Mouse (Mus musculus) E14TG2a.4 (cell line): ENCODE results near the gene Trank1.

Source experiments
- H3K27me3 ChIP-seq: 2 replicates; pipeline ENCODE4 v1.6.1; 2014; ENCODE audit warnings: low read length, control low read depth; ENCODE audit not compliant: insufficient read depth
- H3K36me3 ChIP-seq: 2 replicates; pipeline ENCODE4 v1.6.1; 2014; ENCODE audit warnings: low read length, control low read depth; ENCODE audit not compliant: insufficient read depth
- H3K4me1 ChIP-seq: replicated peaks from 2 replicates; pipeline ENCODE4 v1.6.1; 2014; ENCODE audit warnings: low read depth, low read length, control low read depth
- H3K4me3 ChIP-seq: replicated peaks from 2 replicates; pipeline ENCODE4 v1.5.1; 2014; ENCODE audit warnings: mild to moderate bottlenecking, low read length
- H3K9me3 ChIP-seq: 2 replicates; pipeline ENCODE4 v1.6.1; 2014; ENCODE audit warnings: low read length, control low read depth
- CTCF ChIP-seq: conservative IDR thresholded peaks from 2 replicates; pipeline ENCODE4 v1.5.1; 2014; ENCODE audit warnings: low read length
- NANOG ChIP-seq: IDR thresholded peaks from 2 replicates; pipeline ENCODE4 v1.6.1; 2014; ENCODE audit warnings: borderline replicate concordance, low read length, mixed read lengths
- POU5F1 ChIP-seq: IDR thresholded peaks from 2 replicates; pipeline ENCODE4 v1.6.1; 2014; ENCODE audit warnings: low read length, borderline replicate concordance

Trank1 gene

DNA sequence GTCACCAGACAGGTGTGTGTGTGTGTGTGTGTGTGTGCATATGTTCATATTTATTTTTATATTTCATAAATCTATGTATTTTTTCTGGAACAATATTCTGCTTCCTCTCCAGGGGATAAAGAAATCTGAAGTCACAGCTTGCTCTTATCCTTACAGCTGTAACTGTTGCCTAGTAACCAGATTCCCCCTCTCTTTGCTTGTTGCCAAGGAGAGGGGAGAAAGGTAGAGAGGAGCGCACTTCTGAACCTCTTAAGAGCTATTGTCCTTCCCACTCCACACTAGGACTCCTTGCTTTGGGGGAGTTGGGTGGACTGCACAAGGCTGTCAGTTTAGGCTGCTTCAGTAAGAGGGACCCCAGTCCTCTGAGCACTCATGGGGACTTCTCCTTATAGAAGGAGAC is 40.1 kb downstream of the Trank1 start:
- no peaks in the 10 kb centered on the region for H3K27me3 ChIP-seq
- no peak overlapping the region for H3K4me3 ChIP-seq
- TF ChIP-seq NANOG (no peak), CTCF (no peak), POU5F1 (no peak)
- no peaks in the 10 kb centered on the region for H3K36me3 ChIP-seq
- no peaks in the 10 kb centered on the region for H3K9me3 ChIP-seq
- H3K4me1 ChIP-seq = no peaks in the 10 kb centered on the region

DNA sequence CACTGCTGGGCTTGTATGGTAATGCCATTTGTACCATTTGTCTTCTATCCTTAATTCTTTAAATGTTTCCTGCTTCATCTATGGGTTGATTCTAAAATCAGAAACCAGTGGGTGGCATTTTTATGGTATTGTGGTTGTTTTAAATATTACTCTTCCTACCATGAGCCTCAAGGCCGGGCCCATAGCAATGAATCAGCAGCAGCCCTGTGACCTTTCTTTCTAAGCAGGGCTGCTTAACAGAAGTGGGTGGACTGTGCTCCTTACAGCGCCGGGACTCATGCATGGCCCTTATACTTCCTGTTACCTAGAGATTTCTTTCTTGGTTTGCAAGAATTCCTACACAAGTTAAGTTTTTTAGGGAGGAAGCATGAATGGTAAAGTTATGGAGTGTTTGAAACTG is 41.1 kb downstream of the Trank1 start:
- no peak overlapping the region for H3K4me3 ChIP-seq
- no peaks in the 10 kb centered on the region for H3K9me3 ChIP-seq
- no peaks in the 10 kb centered on the region for H3K36me3 ChIP-seq
- H3K4me1 ChIP-seq = no peaks in the 10 kb centered on the region
- TF ChIP-seq CTCF = no peak
- TF ChIP-seq NANOG = no peak
- TF ChIP-seq POU5F1 = no peak
- no peaks in the 10 kb centered on the region for H3K27me3 ChIP-seq

DNA sequence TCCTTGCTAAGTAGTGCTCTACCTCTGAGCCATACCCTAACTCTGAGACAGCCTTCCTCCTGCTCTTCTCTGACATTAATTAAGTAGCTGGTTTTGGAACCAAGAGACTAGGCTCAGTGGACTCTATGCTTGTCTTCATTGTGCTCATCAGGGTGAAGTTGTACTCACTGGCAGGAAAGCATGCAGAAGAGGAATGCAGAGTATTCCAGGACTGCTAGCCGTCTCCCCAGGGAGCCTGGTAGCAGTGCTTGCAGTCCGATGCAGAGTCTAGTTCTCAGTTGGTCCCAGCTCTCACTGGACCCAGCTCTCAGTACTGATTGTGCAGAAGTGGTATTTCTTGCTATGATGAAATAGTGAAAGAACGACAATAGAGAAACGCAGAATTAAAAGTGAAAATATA is 43.5 kb downstream of the Trank1 start:
- Histone ChIP-seq H3K4me3 (no peak overlapping the region), H3K27me3 (no peaks in the 10 kb centered on the region), H3K4me1 (no peaks in the 10 kb centered on the region), H3K9me3 (no peaks in the 10 kb centered on the region), H3K36me3 (no peaks in the 10 kb centered on the region)
- TF ChIP-seq POU5F1 (no peak), CTCF (no peak), NANOG (no peak)

DNA sequence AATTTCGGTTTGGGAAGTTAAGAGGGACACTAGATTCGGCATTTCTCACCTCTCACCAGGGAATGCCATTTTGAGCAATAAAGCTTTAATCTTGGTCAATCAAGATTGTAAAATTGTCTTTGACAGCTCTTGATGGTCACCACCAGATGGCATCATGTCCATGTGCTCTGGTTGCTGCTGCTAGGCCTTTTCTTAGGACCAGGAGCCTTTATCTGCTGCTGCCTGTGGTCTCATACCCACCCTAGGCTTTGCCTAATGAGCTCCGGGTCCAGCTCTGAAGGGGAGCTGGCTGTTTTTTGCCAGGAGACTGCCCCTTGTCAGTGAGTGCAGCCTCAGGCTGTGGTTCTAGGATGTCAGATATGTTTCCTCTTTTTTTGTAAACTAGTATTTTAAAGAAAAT is 44.8 kb downstream of the Trank1 start:
- Histone ChIP-seq H3K4me1 (no peaks in the 10 kb centered on the region), H3K27me3 (no peaks in the 10 kb centered on the region), H3K36me3 (no peaks in the 10 kb centered on the region), H3K4me3 (no peak overlapping the region), H3K9me3 (no peaks in the 10 kb centered on the region)
- TF ChIP-seq NANOG (no peak), POU5F1 (no peak), CTCF (no peak)

DNA sequence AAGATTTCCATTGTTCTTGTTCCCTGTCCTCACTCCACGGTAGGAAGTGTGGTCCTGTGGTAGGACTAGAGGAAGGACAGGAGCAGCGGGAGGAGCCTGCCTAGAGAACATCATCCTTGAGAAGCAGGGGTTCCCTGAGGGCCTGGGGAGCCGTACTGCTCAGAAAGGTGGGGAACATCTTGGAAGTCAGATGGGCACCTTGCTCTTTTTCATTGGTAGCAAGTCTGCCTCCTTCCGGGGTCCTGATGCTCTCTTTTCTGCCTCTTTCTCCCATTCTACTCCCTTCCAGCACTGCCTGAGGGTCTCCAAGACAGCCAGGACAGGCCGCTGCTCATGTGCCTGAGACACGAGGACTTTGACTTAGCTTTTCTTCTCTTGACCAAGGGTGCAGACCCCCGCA is 52.1 kb downstream of the Trank1 start:
- no peak for TF ChIP-seq NANOG
- Histone ChIP-seq H3K4me1 (no peaks in the 10 kb centered on the region), H3K9me3 (no peaks in the 10 kb centered on the region), H3K36me3 (no peaks in the 10 kb centered on the region), H3K27me3 (peaks cover 14% of the 10 kb centered on the region), H3K4me3 (no peak overlapping the region)

DNA sequence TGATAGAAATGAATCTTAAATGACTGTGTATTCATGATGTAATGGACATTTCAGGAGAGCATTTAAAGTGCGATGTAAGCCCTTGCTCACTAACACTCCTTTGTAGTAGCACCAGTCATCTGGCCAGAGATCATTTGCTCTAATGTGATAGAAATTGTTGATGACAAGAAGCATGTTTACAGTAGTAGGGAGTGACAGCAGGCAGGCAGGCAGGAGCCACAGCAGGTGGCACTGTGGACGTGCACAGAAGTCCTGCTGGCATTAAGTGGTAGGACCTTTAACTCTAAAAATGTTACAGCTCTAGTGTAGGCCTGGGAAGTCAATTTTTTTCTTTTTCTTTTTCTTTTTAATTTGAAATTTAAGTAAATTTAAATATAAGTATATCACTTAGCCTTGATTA is 56.2 kb downstream of the Trank1 start:
- Histone ChIP-seq H3K36me3 (no peaks in the 10 kb centered on the region), H3K9me3 (no peaks in the 10 kb centered on the region), H3K27me3 (peaks cover 14% of the 10 kb centered on the region), H3K4me3 (no peak overlapping the region), H3K4me1 (no peaks in the 10 kb centered on the region)
- TF ChIP-seq POU5F1 (no peak), CTCF (no peak), NANOG (no peak)

DNA sequence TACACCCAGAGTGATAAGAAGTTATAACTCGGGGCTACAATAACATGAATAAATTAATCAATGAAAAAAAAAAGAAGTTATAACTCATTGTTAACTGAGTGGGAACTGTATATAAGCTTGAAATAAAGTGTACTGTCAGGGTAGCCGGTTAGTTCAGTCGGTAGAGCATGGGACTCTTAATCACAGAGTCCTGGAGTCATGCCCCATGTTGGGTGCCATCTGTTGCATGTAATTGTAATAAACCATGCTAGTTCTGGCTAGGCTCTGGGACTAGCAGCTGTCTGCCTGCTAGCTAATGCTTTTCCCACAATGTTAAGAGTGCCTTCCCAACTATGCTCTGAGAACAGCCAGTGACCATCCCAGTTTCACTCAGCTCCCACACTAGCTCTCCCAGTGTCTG is 60.5 kb downstream of the Trank1 start:
- no peaks in the 10 kb centered on the region for H3K4me1 ChIP-seq
- no peaks in the 10 kb centered on the region for H3K9me3 ChIP-seq
- no peak overlapping the region for H3K4me3 ChIP-seq
- TF ChIP-seq CTCF (no peak), POU5F1 (no peak), NANOG (no peak)
- no peaks in the 10 kb centered on the region; the same call in 1 of the 2 replicates for H3K27me3 ChIP-seq
- no peaks in the 10 kb centered on the region for H3K36me3 ChIP-seq

DNA sequence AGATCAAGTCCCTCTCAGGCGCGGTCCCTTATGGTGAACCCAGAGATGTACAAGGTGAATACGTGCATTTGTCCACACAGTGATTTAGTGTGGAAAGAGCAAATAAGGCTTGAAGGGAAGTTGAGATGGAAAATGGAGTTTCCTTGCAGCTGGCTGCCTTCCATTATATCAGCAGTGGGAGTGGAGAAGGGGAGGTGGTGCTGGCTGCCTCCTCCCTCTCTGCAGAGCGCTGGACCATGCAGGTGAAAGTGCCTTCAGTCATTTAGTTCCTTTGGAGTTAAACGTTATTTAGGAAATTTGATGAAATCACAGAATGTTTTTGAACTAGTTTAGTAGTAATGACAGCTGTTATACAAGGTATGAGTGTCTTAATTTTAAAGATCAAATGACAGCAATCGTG is 66.3 kb downstream of the Trank1 start:
- Histone ChIP-seq H3K36me3 (no peaks in the 10 kb centered on the region), H3K9me3 (no peaks in the 10 kb centered on the region), H3K4me3 (no peak overlapping the region), H3K4me1 (no peaks in the 10 kb centered on the region), H3K27me3 (no peaks in the 10 kb centered on the region; the same call in 1 of the 2 replicates)
- TF ChIP-seq NANOG (no peak), CTCF (no peak), POU5F1 (no peak)

DNA sequence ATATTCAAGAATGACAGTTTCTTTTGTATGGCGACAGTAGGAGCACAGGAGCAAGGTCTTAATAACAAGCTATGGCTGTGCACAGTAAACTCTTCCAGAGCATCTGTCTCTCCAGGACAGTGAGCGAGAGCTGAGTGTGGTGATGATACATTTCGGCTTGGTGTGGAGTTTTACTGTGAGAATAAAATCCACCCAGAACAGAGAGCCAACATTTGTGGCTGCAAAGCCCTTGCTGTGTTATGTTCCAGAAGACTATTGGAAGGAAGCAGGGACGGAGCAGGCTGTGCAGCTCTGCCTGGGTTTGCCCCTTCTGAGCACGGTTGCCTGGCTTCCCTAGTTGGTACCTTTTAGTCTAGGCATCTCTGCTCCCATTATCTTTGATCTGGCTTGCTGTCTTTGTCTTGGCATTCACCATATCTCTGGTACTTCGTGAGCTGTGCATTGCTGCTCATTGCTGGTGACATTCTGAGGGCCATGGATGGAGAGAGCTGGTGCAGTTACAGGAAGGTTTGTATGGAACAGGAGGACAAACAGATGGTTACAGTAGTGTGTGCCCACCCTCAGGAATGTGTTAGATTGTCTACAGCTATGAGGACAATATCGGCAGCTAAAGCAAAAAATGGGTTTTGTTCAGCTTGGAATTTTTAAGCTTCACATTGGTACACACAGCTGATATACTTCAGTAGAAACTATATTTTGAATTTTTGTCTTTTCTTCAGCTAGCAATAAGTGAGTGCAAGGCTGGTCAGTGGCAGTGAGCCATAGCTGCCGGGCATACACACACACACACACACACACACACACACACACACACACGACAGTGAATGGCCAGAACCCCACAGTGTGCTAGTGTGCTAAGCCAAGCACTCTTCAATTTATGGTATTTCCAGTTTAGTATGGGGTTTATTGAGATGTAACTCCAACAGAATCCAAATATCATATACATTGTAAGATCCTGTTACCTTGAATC is 69.8 kb downstream of the Trank1 start:
- no peaks in the 10 kb centered on the region for H3K4me1 ChIP-seq
- TF ChIP-seq NANOG (no peak), CTCF (no peak), POU5F1 (no peak)
- H3K36me3 ChIP-seq = no peaks in the 10 kb centered on the region
- no peaks in the 10 kb centered on the region for H3K9me3 ChIP-seq
- no peaks in the 10 kb centered on the region for H3K27me3 ChIP-seq
- no peak overlapping the region for H3K4me3 ChIP-seq
